Mouse (Mus musculus) ES-E14 (cell line): ENCODE data around the gene Spindoc. TPM values are rescaled to one million over a fixed set of nuclear protein-coding genes. Genes with fewer than 3 reads are reported as not detected.
"Not testable (repeated sequence)": the region's sequence is repeated elsewhere in the genome, so short reads cannot be mapped to it uniquely, and the experiment has no call there.

Experiments
- DNase-seq: peaks from one replicate; pipeline ENCODE4 v3.0.0-alpha.2; 2013; ENCODE audit warnings: low read depth, low spot score
- H3K27ac ChIP-seq: 2 replicates; pipeline ENCODE4 v1.5.1; 2012; ENCODE audit warnings: low read depth, mild to moderate bottlenecking, low read length, moderate library complexity, mixed read lengths; ENCODE audit not compliant: poor library complexity, insufficient read depth, severe bottlenecking
- H3K36me3 ChIP-seq: 2 replicates; pipeline ENCODE4 v1.6.1; 2012; ENCODE audit warnings: mild to moderate bottlenecking, low read length, moderate library complexity, mixed read lengths; ENCODE audit not compliant: control insufficient read depth, poor library complexity, insufficient read depth, severe bottlenecking
- H3K4me1 ChIP-seq, 2 experiments: fragments of 150-350 bp in 1 of 2; sonication (generic) in 1 of 2; 2 replicates each; pipeline ENCODE4 v1.6.1; 2012; ENCODE audit warnings: low read length in 2 of 2, mild to moderate bottlenecking in 1 of 2, mixed read lengths in 1 of 2; ENCODE audit not compliant: control insufficient read depth in 2 of 2, insufficient read depth in 2 of 2, poor library complexity in 1 of 2
- H3K4me3 ChIP-seq, 2 experiments: fragments of 150-350 bp in 1 of 2; sonication (generic) in 1 of 2; 2 replicates each; pipeline ENCODE4 v1.5.1; 2012; ENCODE audit warnings: low read length in 2 of 2, low read depth in 1 of 2, mild to moderate bottlenecking in 1 of 2, mixed read lengths in 1 of 2; ENCODE audit not compliant: insufficient read depth in 1 of 2, poor library complexity in 1 of 2, severe bottlenecking in 1 of 2
- H3K9ac ChIP-seq: 2 replicates; pipeline ENCODE4 v1.6.1; 2012; ENCODE audit warnings: low read depth, mild to moderate bottlenecking, low read length, mixed read lengths; ENCODE audit not compliant: poor library complexity, insufficient read depth, severe bottlenecking
- H3K9me3 ChIP-seq: fragments of 150-350 bp; sonication (generic); 2 replicates; pipeline ENCODE4 v1.6.1; 2012; ENCODE audit warnings: low read depth, mild to moderate bottlenecking, low read length; ENCODE audit not compliant: control insufficient read depth, insufficient read depth
- CHD2 ChIP-seq: IDR thresholded peaks from 2 replicates; pipeline ENCODE4 v1.6.1; 2014; ENCODE audit warnings: mild to moderate bottlenecking, low read depth, low read length, inconsistent platforms
- HCFC1 ChIP-seq: IDR thresholded peaks from 2 replicates; pipeline ENCODE4 v1.6.1; 2012; ENCODE audit warnings: low read length, inconsistent platforms, borderline replicate concordance; ENCODE audit not compliant: insufficient read depth
- MAFK ChIP-seq: IDR thresholded peaks from 2 replicates; pipeline ENCODE4 v1.6.1; 2014; ENCODE audit warnings: mild to moderate bottlenecking, low read depth, low read length, inconsistent platforms; ENCODE audit not compliant: insufficient read depth
- ZC3H11A ChIP-seq: IDR thresholded peaks from 2 replicates; pipeline ENCODE4 v1.6.1; 2012; ENCODE audit warnings: low read depth, mild to moderate bottlenecking, inconsistent platforms, low read length, borderline replicate concordance
- ZNF384 ChIP-seq: IDR thresholded peaks from 2 replicates; pipeline ENCODE4 v1.6.1; 2012; ENCODE audit warnings: low read depth, low read length, inconsistent platforms
- in situ Hi-C, 2 experiments: fragments of 600-800 bp; cut with MboI; formaldehyde crosslinking; loops; one replicate each; pipeline ENCODE4 v1.15.1; 2025; ENCODE audit warnings: low sequenced_read_pairs in 2 of 2, inconsistent platforms in 1 of 2; ENCODE audit not compliant: unreplicated experiment in 2 of 2
- total RNA-seq: library from RNA; depleted of rRNA; stranded (reverse); fragments of 300-350 nt; gene quantifications from 2 replicates; pipeline ENCODE4 v1.2.3, GENCODE M21; 2012

Gene Spindoc
- total RNA-seq, 1 experiment: 36.8 TPM

GRCm38 (mm10) chr19:7382248-7382902, 419 bp downstream of the Spindoc start:
- in situ Hi-C loops: no loop called here
- no peak for DNase-seq
- peak overlapping the region; percentile 92 for H3K9ac ChIP-seq
- peaks cover 2% of the 10 kb centered on the region for H3K36me3 ChIP-seq
- TF ChIP-seq HCFC1 (no peak), CHD2 (no peak), MAFK (no peak), ZC3H11A (no peak), ZNF384 (no peak)
- H3K4me3 ChIP-seq: peak overlapping the region; percentile 79 to 84
- no peaks in the 10 kb centered on the region for H3K9me3 ChIP-seq
- H3K27ac ChIP-seq: peak overlapping the region; percentile 73
- H3K4me1 ChIP-seq: peaks cover 3 to 14% of the 10 kb centered on the region in 2 experiments; a peak in 2 of 4 replicates

- in situ Hi-C loops: no loop called here
- H3K9me3 ChIP-seq: no peaks in the 10 kb centered on the region
- peaks cover 3 to 14% of the 10 kb centered on the region in 2 experiments; a peak in 2 of 4 replicates for H3K4me1 ChIP-seq
- H3K9ac ChIP-seq: peak overlapping the region; percentile 92
- peak overlapping the region; percentile 79 to 84 for H3K4me3 ChIP-seq
- peaks cover 2% of the 10 kb centered on the region for H3K36me3 ChIP-seq
- H3K27ac ChIP-seq: peak overlapping the region; percentile 73; the same call in 1 of the 2 replicates
- DNase-seq: no peak
- TF ChIP-seq ZC3H11A (no peak), HCFC1 (no peak), ZNF384 (no peak), MAFK (no peak), CHD2 (no peak)
Measured at GRCm38 (mm10) chr19:7381906-7382247, 917 bp downstream of the Spindoc start.

- TF ChIP-seq MAFK (no peak), HCFC1 (no peak), CHD2 (no peak), ZNF384 (no peak), ZC3H11A (no peak)
- Histone ChIP-seq H3K9ac (no peak overlapping the region), H3K27ac (no peak overlapping the region; the same call in 1 of the 2 replicates), H3K36me3 (peaks cover 25% of the 10 kb centered on the region), H3K4me1 (peaks cover 0 to 6% of the 10 kb centered on the region in 2 experiments; a peak in 1 of 4 replicates), H3K4me3 (no peak overlapping the region), H3K9me3 (no peaks in the 10 kb centered on the region)
- no peak for DNase-seq
- in situ Hi-C loops: no loop called here
Measured at GRCm38 (mm10) chr19:7377639-7378038, 5.2 kb downstream of the Spindoc start.

GRCm38 (mm10) chr19:7374491-7374890, 8.3 kb downstream of the Spindoc start:
- H3K4me1 ChIP-seq: peaks cover 3 to 6% of the 10 kb centered on the region in 2 experiments; a peak in 3 of 4 replicates
- no peaks in the 10 kb centered on the region for H3K9me3 ChIP-seq
- peaks cover 34% of the 10 kb centered on the region for H3K36me3 ChIP-seq
- no peak overlapping the region for H3K4me3 ChIP-seq
- in situ Hi-C loops: no loop called here
- TF ChIP-seq MAFK (no peak), HCFC1 (no peak), CHD2 (no peak), ZC3H11A (no peak), ZNF384 (no peak)
- H3K27ac ChIP-seq: no peak overlapping the region
- H3K9ac ChIP-seq: no peak overlapping the region
- DNase-seq: no peak

- in situ Hi-C loops, H3K4me1 ChIP-seq, DNase-seq, H3K9me3 ChIP-seq, H3K9ac ChIP-seq, H3K4me3 ChIP-seq: not testable (repeated sequence)
- Histone ChIP-seq H3K36me3 (peaks cover 28% of the 10 kb centered on the region), H3K27ac (peak overlapping the region; percentile 84; the same call in 1 of the 2 replicates)
Measured at GRCm38 (mm10) chr19:7369469-7369868, 13.3 kb downstream of the Spindoc start.
